Mouse (Mus musculus) retina, adult 2 months (tissue): ENCODE measurements at regions not wholly inside any gene's neighbourhood (a gene's known extent, or its start where the extent isn't known, plus 50 kb on each side); places are given as distances from the start of the nearest gene placed in this dataset.

Experiments used
- DNase-seq: peaks from one replicate; pipeline ENCODE4 v3.0.0-alpha.2; 2012; ENCODE audit warnings: low read depth, low spot score

GRCm38 (mm10) chr4:34226089-34226840 is 176.3 kb upstream of the Spaca1 start:
- DNase-seq: no peak

GRCm38 (mm10) chr4:34226886-34227285 is 176.9 kb upstream of the Spaca1 start:
- DNase-seq: no peak

GRCm38 (mm10) chr4:34227611-34228010 is 177.6 kb upstream of the Spaca1 start:
- DNase-seq: no peak

GRCm38 (mm10) chr4:34231270-34231669 is 181.3 kb upstream of the Spaca1 start:
- DNase-seq: peak; percentile 28

GRCm38 (mm10) chr4:34234204-34234603 is 184.2 kb upstream of the Spaca1 start:
- no peak for DNase-seq

GRCm38 (mm10) chr4:34234645-34235044 is 184.7 kb upstream of the Spaca1 start:
- no peak for DNase-seq

GRCm38 (mm10) chr4:34237791-34238190 is 187.8 kb upstream of the Spaca1 start:
- no peak for DNase-seq

GRCm38 (mm10) chr4:34239624-34240023 is 189.6 kb upstream of the Spaca1 start:
- no peak for DNase-seq

- no peak for DNase-seq
Measured at GRCm38 (mm10) chr4:34241060-34241571, 191.1 kb upstream of the Spaca1 start.

GRCm38 (mm10) chr4:34241673-34242072 is 191.7 kb upstream of the Spaca1 start:
- DNase-seq: no peak

- DNase-seq: no peak
Measured at GRCm38 (mm10) chr4:34259444-34259843, 209.5 kb upstream of the Spaca1 start.

- no peak for DNase-seq
Measured at GRCm38 (mm10) chr4:34260468-34260867, 210.5 kb upstream of the Spaca1 start.

GRCm38 (mm10) chr4:34261809-34262208 is 211.8 kb upstream of the Spaca1 start:
- no peak for DNase-seq

- no peak for DNase-seq
Measured at GRCm38 (mm10) chr4:34264431-34264830, 214.4 kb upstream of the Spaca1 start.

- no peak for DNase-seq
Measured at GRCm38 (mm10) chr4:34274316-34274715, 224.3 kb upstream of the Spaca1 start.

GRCm38 (mm10) chr4:34275372-34275771 is 225.4 kb upstream of the Spaca1 start:
- DNase-seq: no peak

GRCm38 (mm10) chr4:34302504-34303108 is 248.1 kb upstream of the Akirin2 start:
- DNase-seq: no peak

- DNase-seq: no peak
Measured at GRCm38 (mm10) chr4:34308921-34309563, 241.7 kb upstream of the Akirin2 start.

- DNase-seq: no peak
Measured at GRCm38 (mm10) chr4:34310061-34310642, 240.6 kb upstream of the Akirin2 start.

GRCm38 (mm10) chr4:34315848-34316247 is 234.9 kb upstream of the Akirin2 start:
- DNase-seq: no peak

GRCm38 (mm10) chr4:34322841-34323240 is 227.9 kb upstream of the Akirin2 start:
- DNase-seq: no peak

GRCm38 (mm10) chr4:34328151-34328785 is 222.5 kb upstream of the Akirin2 start:
- no peak for DNase-seq
